Mouse (Mus musculus) stomach, embryonic 15.5 days (tissue): ENCODE results near the gene Ccdc85b. TPM values are rescaled to one million over a fixed set of nuclear protein-coding genes. Genes with fewer than 3 reads are reported as not detected.

Experiments
- ATAC-seq: fragments of 200-750 bp; cut with Nextera tagmentation; 2 replicates; pipeline ENCODE4 v1.8.0; 2017; ENCODE audit warnings: low read depth, moderate number of reproducible peaks, moderate TSS enrichment; ENCODE audit not compliant: insufficient read depth, low FRiP score
- H3K27ac ChIP-seq: fragments of 300-500 bp; sonication (generic); 2 replicates; pipeline ENCODE4 v1.5.1; 2015; ENCODE audit warnings: mild to moderate bottlenecking, inconsistent platforms
- H3K27me3 ChIP-seq: fragments of 300-500 bp; sonication (generic); replicated peaks from 2 replicates; pipeline ENCODE4 v1.6.1; 2015; ENCODE audit warnings: inconsistent platforms
- H3K36me3 ChIP-seq: fragments of 300-500 bp; sonication (generic); 2 replicates; pipeline ENCODE4 v1.6.1; 2015; ENCODE audit warnings: inconsistent platforms
- H3K4me1 ChIP-seq: fragments of 300-500 bp; sonication (generic); 2 replicates; pipeline ENCODE4 v1.6.1; 2015; ENCODE audit warnings: inconsistent platforms
- H3K4me2 ChIP-seq: fragments of 300-500 bp; sonication (generic); 2 replicates; pipeline ENCODE4 v1.6.1; 2015; ENCODE audit warnings: mild to moderate bottlenecking, inconsistent platforms
- H3K4me3 ChIP-seq: fragments of 300-500 bp; sonication (generic); replicated peaks from 2 replicates; pipeline ENCODE4 v1.5.1; 2015; ENCODE audit warnings: inconsistent platforms
- H3K9ac ChIP-seq: fragments of 300-500 bp; sonication (generic); 2 replicates; pipeline ENCODE4 v1.6.1; 2015; ENCODE audit warnings: inconsistent platforms
- H3K9me3 ChIP-seq: fragments of 300-500 bp; sonication (generic); 2 replicates; pipeline ENCODE4 v1.6.1; 2016; ENCODE audit warnings: inconsistent platforms
- WGBS: fragments of 180-500 bp; shearing (Covaris S2); methylation state at CpG from one replicate; pipeline ENCODE4 v1.1.7; 2015; 5-methylcytosine and 5-hydroxymethylcytosine counted together
- polyA plus RNA-seq: library from polyadenylated mRNA; unstranded; fragments of >200 nt; fragmentation: Nextera tagmentation; extraction: Ambion mirVana; gene quantifications from 2 replicates; pipeline ENCODE4 v1.2.1, GENCODE M21; 2015

Ccdc85b gene
- polyA plus RNA-seq, 1 experiment from 2014 or later = 11.9 TPM

GRCm38 (mm10) chr19:5477004-5477667 is 19.4 kb upstream of the Ccdc85b start:
- Histone ChIP-seq H3K9me3 (no peaks in the 10 kb centered on the region), H3K4me2 (no peak overlapping the region), H3K4me1 (peaks cover 23% of the 10 kb centered on the region), H3K9ac (no peak overlapping the region), H3K4me3 (no peak overlapping the region), H3K27me3 (no peaks in the 10 kb centered on the region), H3K36me3 (peaks cover 19% of the 10 kb centered on the region), H3K27ac (no peak overlapping the region)
- ATAC-seq = no peak
- WGBS = 82% methylated on average over 10 of the region's 10 CpGs

- Histone ChIP-seq H3K4me2 (peak overlapping the region; percentile 95), H3K9me3 (no peaks in the 10 kb centered on the region), H3K4me1 (peaks cover 23% of the 10 kb centered on the region), H3K9ac (peak overlapping the region; percentile 53), H3K4me3 (peak overlapping the region; percentile 60), H3K36me3 (peaks cover 6% of the 10 kb centered on the region), H3K27me3 (no peaks in the 10 kb centered on the region), H3K27ac (peak overlapping the region; percentile 84)
- ATAC-seq = no peak; the same call in 1 of the 2 replicates
- WGBS = 19% methylated on average over 13 of the region's 13 CpGs
These were observed 17.5 kb upstream of the Ccdc85b start for GRCm38 (mm10) chr19:5475069-5475714.

GRCm38 (mm10) chr19:5474281-5475068 is 16.8 kb upstream of the Ccdc85b start:
- H3K9me3 ChIP-seq = no peaks in the 10 kb centered on the region
- peak overlapping the region; percentile 84 for H3K27ac ChIP-seq
- no peaks in the 10 kb centered on the region; the same call in none of the 2 replicates for H3K36me3 ChIP-seq
- H3K27me3 ChIP-seq = no peaks in the 10 kb centered on the region
- ATAC-seq = peak; percentile 75
- under 1% methylated on average over 46 of the region's 68 CpGs for whole genome bisulfite sequencing
- peak overlapping the region; percentile 95 for H3K4me2 ChIP-seq
- peaks cover 23% of the 10 kb centered on the region for H3K4me1 ChIP-seq
- peak overlapping the region; percentile 53 for H3K9ac ChIP-seq
- peak overlapping the region; percentile 60 for H3K4me3 ChIP-seq

GRCm38 (mm10) chr19:5473720-5474119 is 16.0 kb upstream of the Ccdc85b start, which contains the start of gene Efemp2:
Gene Efemp2 (plus strand): TSS chr19:5473954.
- Histone ChIP-seq H3K9me3 (no peaks in the 10 kb centered on the region), H3K4me3 (peak within 1 kb of the TSS; percentile 60), H3K4me2 (peak within 1 kb of the TSS; percentile 95), H3K27ac (peak within 1 kb of the TSS; percentile 84), H3K27me3 (no peaks in the 10 kb centered on the region), H3K4me1 (peaks cover 23% of the 10 kb centered on the region), H3K9ac (peak within 1 kb of the TSS; percentile 53), H3K36me3 (no peaks in the 10 kb centered on the region; the same call in 1 of the 2 replicates)
- WGBS = 2% methylated on average over 22 of the region's 22 CpGs
- peak; percentile 67 for ATAC-seq

- Histone ChIP-seq H3K4me3 (no peak overlapping the region), H3K27me3 (no peaks in the 10 kb centered on the region), H3K36me3 (no peaks in the 10 kb centered on the region; the same call in 1 of the 2 replicates), H3K9ac (no peak overlapping the region), H3K27ac (no peak overlapping the region), H3K4me1 (peaks cover 23% of the 10 kb centered on the region), H3K9me3 (no peaks in the 10 kb centered on the region), H3K4me2 (no peak overlapping the region)
- no peak for ATAC-seq
- WGBS = 79% methylated on average over 3 of the region's 3 CpGs
These were observed 15.2 kb upstream of the Ccdc85b start for GRCm38 (mm10) chr19:5472857-5473256.

GRCm38 (mm10) chr19:5471846-5472245 is 14.2 kb upstream of the Ccdc85b start:
- Histone ChIP-seq H3K27me3 (no peaks in the 10 kb centered on the region), H3K4me2 (no peak overlapping the region), H3K36me3 (peaks cover 3% of the 10 kb centered on the region), H3K9ac (no peak overlapping the region), H3K27ac (no peak overlapping the region), H3K4me3 (no peak overlapping the region), H3K4me1 (peaks cover 23% of the 10 kb centered on the region), H3K9me3 (no peaks in the 10 kb centered on the region)
- WGBS = 48% methylated on average over 5 of the region's 5 CpGs
- ATAC-seq = no peak

GRCm38 (mm10) chr19:5468374-5468773 is 10.7 kb upstream of the Ccdc85b start, which contains the start of gene Ctsw:
Gene Ctsw (minus strand): TSS chr19:5468507.
- Histone ChIP-seq H3K9ac (no peak within 1 kb of the TSS), H3K27ac (no peak within 1 kb of the TSS), H3K9me3 (no peaks in the 10 kb centered on the region), H3K4me2 (no peak within 1 kb of the TSS), H3K4me3 (no peak within 1 kb of the TSS), H3K4me1 (no peaks in the 10 kb centered on the region), H3K27me3 (no peaks in the 10 kb centered on the region), H3K36me3 (peaks cover 24% of the 10 kb centered on the region)
- ATAC-seq = no peak
- WGBS = 47% methylated on average over 5 of the region's 5 CpGs

- Histone ChIP-seq H3K9ac (no peak overlapping the region), H3K4me1 (no peaks in the 10 kb centered on the region)
- WGBS = 87% methylated on average over 6 of the region's 6 CpGs
These were observed 9.3 kb upstream of the Ccdc85b start for GRCm38 (mm10) chr19:5466916-5467500.

GRCm38 (mm10) chr19:5465037-5465436 is 7.3 kb upstream of the Ccdc85b start:
- H3K9me3 ChIP-seq = no peaks in the 10 kb centered on the region
- no peak overlapping the region for H3K4me2 ChIP-seq
- H3K4me1 ChIP-seq = peaks cover 11% of the 10 kb centered on the region
- H3K4me3 ChIP-seq = no peak overlapping the region
- ATAC-seq = no peak
- H3K9ac ChIP-seq = no peak overlapping the region
- no peak overlapping the region for H3K27ac ChIP-seq
- WGBS = 94% methylated on average over 8 of the region's 8 CpGs
- H3K27me3 ChIP-seq = no peaks in the 10 kb centered on the region
- H3K36me3 ChIP-seq = peaks cover 34% of the 10 kb centered on the region

More at GRCm38 (mm10) chr19:5466916-5467500, 9.3 kb upstream of the Ccdc85b start:
- no peak overlapping the region for H3K4me3 ChIP-seq
- H3K36me3 ChIP-seq = peaks cover 34% of the 10 kb centered on the region
- no peaks in the 10 kb centered on the region for H3K9me3 ChIP-seq
- ATAC-seq = no peak
- no peaks in the 10 kb centered on the region for H3K27me3 ChIP-seq
- no peak overlapping the region for H3K4me2 ChIP-seq
- no peak overlapping the region for H3K27ac ChIP-seq

- Histone ChIP-seq H3K27ac (peak overlapping the region; percentile 28; the same call in 1 of the 2 replicates), H3K4me3 (peak overlapping the region; percentile 12; the same call in 1 of the 2 replicates), H3K36me3 (peaks cover 34% of the 10 kb centered on the region), H3K4me2 (peak overlapping the region; percentile 35), H3K4me1 (peaks cover 11% of the 10 kb centered on the region), H3K9ac (0 out of 2 replicates have a peak overlapping the region, but pooled peaks have one; percentile 2), H3K27me3 (no peaks in the 10 kb centered on the region), H3K9me3 (no peaks in the 10 kb centered on the region)
- peak; percentile 16; the same call in 1 of the 2 replicates for ATAC-seq
- WGBS = 38% methylated on average over 15 of the region's 15 CpGs
These were observed 6.3 kb upstream of the Ccdc85b start for GRCm38 (mm10) chr19:5463791-5464562.

GRCm38 (mm10) chr19:5463212-5463611 is 5.5 kb upstream of the Ccdc85b start:
- no peaks in the 10 kb centered on the region for H3K9me3 ChIP-seq
- no peak overlapping the region for H3K4me2 ChIP-seq
- H3K9ac ChIP-seq = no peak overlapping the region
- H3K36me3 ChIP-seq = peaks cover 34% of the 10 kb centered on the region
- no peaks in the 10 kb centered on the region for H3K27me3 ChIP-seq
- no peak overlapping the region for H3K27ac ChIP-seq
- ATAC-seq = no peak
- H3K4me1 ChIP-seq = peaks cover 14% of the 10 kb centered on the region
- WGBS = 88% methylated on average over 9 of the region's 9 CpGs
- no peak overlapping the region for H3K4me3 ChIP-seq
